Mouse (Mus musculus) brain, embryonic 14.5 days (tissue): ENCODE results near the gene Gbf1.

Experiments
- CTCF ChIP-seq: fragments of 200-500 bp; IDR thresholded peaks from 2 replicates; pipeline ENCODE4 v1.5.1; 2012; ENCODE audit warnings: inconsistent platforms, mild to moderate bottlenecking, moderate library complexity, borderline replicate concordance; ENCODE audit not compliant: insufficient read depth, insufficient read length; ENCODE audit errors: extremely low read depth
- POLR2A ChIP-seq: fragments of 200-500 bp; IDR thresholded peaks from 2 replicates; pipeline ENCODE4 v1.6.1; 2012; ENCODE audit warnings: mild to moderate bottlenecking, inconsistent platforms, borderline replicate concordance; ENCODE audit not compliant: poor library complexity, insufficient read depth, insufficient read length, severe bottlenecking; ENCODE audit errors: extremely low read depth

GRCm38 (mm10) chr19:46152127-46152803 lies at the start of gene Gbf1:
- no peak; the same call in 1 of the 2 replicates for TF ChIP-seq CTCF
- peak; percentile 48; the same call in 1 of the 2 replicates for TF ChIP-seq POLR2A
